Mouse (Mus musculus) G1E-ER4 (cell line): ENCODE data around the gene Prrc2b. TPM values are rescaled to one million over a fixed set of nuclear protein-coding genes. Genes with fewer than 3 reads are reported as not detected.

ENCODE experiments used
- GATA1 ChIP-seq: IDR thresholded peaks from one replicate; pipeline ENCODE4 v1.8.0; 2012; ENCODE audit warnings: low read length, inconsistent platforms
- polyA plus RNA-seq: library from polyadenylated mRNA; stranded (reverse); fragments of >175 nt; gene quantifications from 2 replicates; pipeline ENCODE4 v1.2.3, GENCODE M21; 2012

Gene Prrc2b
- polyA plus RNA-seq, 1 experiment = 97.4 TPM

GRCm38 (mm10) chr2:32246741-32247140 lies 95.9 kb downstream of the Prrc2b start:
- no peak for TF ChIP-seq GATA1

- no peak for TF ChIP-seq GATA1
Measured at GRCm38 (mm10) chr2:32248377-32249361, 97.8 kb downstream of the Prrc2b start.

DNA sequence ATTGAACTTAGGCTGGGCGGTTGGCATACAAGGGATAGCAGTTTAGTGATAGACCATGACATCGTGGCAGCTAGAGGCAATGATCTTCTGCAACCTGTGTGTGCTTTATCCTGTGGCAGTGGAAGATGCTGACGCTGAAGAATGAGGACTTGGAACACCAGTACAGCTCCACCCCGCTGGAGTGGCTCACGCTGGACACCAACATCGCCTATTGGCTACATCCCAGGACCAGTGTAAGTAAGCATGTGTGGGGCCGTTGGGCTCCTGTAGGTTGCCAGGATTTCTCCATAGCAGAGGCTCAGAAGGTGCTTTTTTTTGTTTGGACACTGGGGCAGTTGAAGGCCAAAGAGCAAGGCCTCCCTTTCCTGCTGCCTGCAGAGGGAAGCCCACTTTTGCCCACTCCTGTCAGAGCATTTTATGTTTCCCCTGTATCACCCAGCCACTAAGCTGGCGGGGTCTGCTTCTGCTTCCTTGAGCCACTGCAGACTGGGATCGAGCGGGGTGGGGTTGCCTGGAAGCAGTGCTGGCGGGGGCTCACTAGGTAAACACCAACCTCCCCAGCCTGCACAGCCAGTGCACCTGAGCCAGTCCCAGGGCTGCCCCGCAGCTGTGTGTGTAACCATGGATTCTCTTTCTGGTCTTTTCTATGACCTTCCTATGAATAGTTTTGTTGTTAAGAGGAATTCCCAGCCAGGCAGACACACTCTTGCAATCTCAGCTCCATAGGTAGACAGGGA lies 101.1 kb downstream of the Prrc2b start:
- no peak for TF ChIP-seq GATA1

GRCm38 (mm10) chr2:32252658-32253057 lies 101.8 kb downstream of the Prrc2b start:
- TF ChIP-seq GATA1 = no peak

- TF ChIP-seq GATA1 = no peak
Measured at GRCm38 (mm10) chr2:32253352-32253751, 102.5 kb downstream of the Prrc2b start.

GRCm38 (mm10) chr2:32254563-32254962 lies 103.7 kb downstream of the Prrc2b start:
- TF ChIP-seq GATA1 = no peak

DNA sequence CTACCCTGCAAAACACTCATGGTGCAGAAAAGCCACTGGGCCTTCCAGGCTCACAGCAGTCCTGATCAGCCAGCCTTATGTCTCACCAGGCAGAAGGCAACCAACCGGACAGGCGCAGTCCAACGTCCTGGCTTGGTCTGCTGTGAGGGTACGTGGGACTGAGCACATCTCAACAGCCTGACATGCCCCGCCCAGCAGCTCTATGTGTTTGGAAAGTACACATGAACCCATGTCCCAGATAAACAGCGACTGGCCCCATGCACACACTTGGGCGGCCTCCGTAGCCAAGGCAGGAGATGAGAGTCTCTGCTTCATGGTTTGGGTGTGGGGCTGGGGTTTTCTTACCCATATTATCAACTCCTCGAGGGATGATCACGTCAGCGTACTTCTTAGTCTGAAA lies 105.4 kb downstream of the Prrc2b start:
- TF ChIP-seq GATA1 = no peak

- TF ChIP-seq GATA1 = no peak
Measured at GRCm38 (mm10) chr2:32258887-32259533, 108.1 kb downstream of the Prrc2b start.

GRCm38 (mm10) chr2:32259657-32260417 lies 109.0 kb downstream of the Prrc2b start, which contains the start of gene Uck1:
Gene Uck1 (minus strand): TSS chr2:32260159.
- no peak for TF ChIP-seq GATA1

DNA sequence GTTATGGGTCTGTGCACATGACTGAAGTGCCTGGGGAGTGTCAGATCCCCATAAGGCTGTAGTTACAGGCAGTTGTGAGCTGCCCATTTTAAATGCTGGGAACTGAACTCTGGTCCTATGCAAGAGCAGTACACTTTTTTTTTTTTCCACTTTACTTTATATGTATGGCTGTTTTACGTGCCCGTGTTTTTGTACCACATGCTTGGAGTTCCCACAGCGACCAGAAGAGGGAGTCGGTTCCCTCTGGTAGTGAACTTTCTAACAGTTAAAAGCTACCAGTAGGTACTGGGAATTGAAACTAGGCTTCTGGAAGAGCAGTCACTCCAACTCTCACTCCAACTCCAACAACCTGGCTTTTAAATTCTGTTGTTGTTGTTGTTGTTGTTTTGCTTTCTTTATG lies 109.8 kb downstream of the Prrc2b start:
- TF ChIP-seq GATA1 = no peak

DNA sequence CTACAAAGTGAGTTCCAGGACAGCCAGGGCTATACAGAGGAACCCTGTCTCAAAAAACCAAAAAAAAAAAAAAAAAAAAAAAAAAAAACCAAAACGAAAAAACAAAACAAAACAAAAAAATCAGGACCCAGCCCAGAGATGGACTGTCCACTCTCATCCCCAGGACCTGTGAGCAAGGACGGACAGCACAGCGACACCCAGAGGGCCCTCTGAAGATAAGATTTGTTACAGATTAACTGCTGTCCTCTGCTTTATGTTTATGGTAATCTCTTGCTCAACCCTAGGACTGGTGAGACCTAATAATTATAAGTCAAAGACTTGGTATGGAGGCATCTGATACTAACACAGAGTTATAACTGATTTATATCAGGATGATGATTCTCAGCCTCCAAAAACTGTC lies 124.9 kb downstream of the Prrc2b start:
- no peak for TF ChIP-seq GATA1

DNA sequence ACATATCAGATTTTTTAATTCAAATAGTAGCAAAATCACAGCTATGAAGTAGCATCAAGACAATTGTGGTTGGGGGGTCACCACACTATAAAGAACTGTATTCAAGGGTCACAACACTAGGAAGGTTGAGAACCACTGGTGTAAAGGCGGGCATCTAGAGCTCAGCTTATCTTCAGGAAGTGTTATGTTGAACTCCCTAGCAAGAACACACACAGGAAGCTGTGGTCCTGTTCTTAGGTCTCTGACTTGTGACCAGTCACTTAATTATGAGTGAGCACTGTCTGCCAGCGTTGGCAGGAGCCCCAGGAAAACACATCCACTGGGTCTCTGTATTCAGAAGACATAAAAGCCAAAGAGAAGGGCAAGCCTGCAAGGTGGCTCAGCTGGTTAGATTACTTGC lies 131.4 kb downstream of the Prrc2b start:
- no peak for TF ChIP-seq GATA1

DNA sequence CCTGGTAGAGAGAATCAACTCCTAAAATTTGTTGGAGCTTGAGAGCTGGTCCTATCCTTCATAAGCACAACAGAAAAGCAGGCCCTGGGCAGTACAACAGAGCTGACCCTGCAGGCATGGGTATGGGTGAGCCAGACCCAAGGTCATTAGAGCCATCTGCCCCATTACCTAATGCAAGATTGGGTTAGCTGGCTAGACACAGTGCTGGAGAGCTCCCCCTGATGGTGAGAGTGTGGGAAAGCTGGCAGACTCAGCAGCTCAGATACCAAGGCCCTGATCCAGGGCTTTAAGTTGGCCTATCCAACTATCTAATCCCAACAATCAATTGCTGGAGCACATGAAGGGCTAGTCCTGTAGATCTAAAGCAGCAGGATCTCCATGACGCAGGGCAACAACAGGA lies 131.8 kb downstream of the Prrc2b start:
- TF ChIP-seq GATA1 = no peak

- TF ChIP-seq GATA1 = no peak
Measured at GRCm38 (mm10) chr2:32283986-32284385, 133.1 kb downstream of the Prrc2b start.

Other genes with a start within 250 kb of the Prrc2b start
- not detected in 2 replicates for gene Aif1l, start 200.9 kb upstream of the Prrc2b start, polyA plus RNA-seq
- 13.0 and 25.5 TPM in 2 replicates for gene Nup214, start 176.6 kb upstream of the Prrc2b start, polyA plus RNA-seq
- 89.9 and 103 TPM in 2 replicates for gene Fam78a, start 66.2 kb upstream of the Prrc2b start, polyA plus RNA-seq
- 0.12 and 0.22 TPM in 2 replicates for gene Plpp7, start 55.6 kb upstream of the Prrc2b start, polyA plus RNA-seq
- 17.6 and 19.8 TPM in 2 replicates for gene Pomt1, start 85.5 kb downstream of the Prrc2b start, polyA plus RNA-seq
- 65.6 and 82.9 TPM in 2 replicates for gene Uck1, start 109.1 kb downstream of the Prrc2b start, polyA plus RNA-seq
- 25.4 and 27.7 TPM in 2 replicates for gene Golga2, start 136.3 kb downstream of the Prrc2b start, polyA plus RNA-seq
- 127 and 446 TPM in 2 replicates for gene Swi5, start 137.0 kb downstream of the Prrc2b start, polyA plus RNA-seq
- 342 and 353 TPM in 2 replicates for gene Ciz1, start 201.2 kb downstream of the Prrc2b start, polyA plus RNA-seq
- 0.04 and 0.13 TPM in 2 replicates for gene Dnm1, start 202.3 kb downstream of the Prrc2b start, polyA plus RNA-seq
- gene 1110008P14Rik, start 230.9 kb downstream of the Prrc2b start, polyA plus RNA-seq = 68.1 and 99.6 TPM in 2 replicates
- gene Lcn2, start 237.2 kb downstream of the Prrc2b start, polyA plus RNA-seq = not detected in 2 replicates
- gene Ptges2, start 244.8 kb downstream of the Prrc2b start, polyA plus RNA-seq = 8.1 and 10.6 TPM in 2 replicates